Mouse (Mus musculus): ENCODE measurements around the gene Ccnd2. TPM values are rescaled to one million over a fixed set of nuclear protein-coding genes. Genes with fewer than 3 reads are reported as not detected.

The Ccnd2 gene
- total RNA-seq (2012; rRNA removed) = 62.3 and 67.3 TPM in 2 replicates
- polyA plus RNA-seq (2012; ENCODE audit: insufficient read depth in 1 of 2, insufficient read length in 2 of 2, low read depth in 1 of 2, low replicate concordance in 2 of 2, missing spikeins in 1 of 2) = 100 to 1,000 TPM; 198 to 407 TPM

GRCm38 (mm10) chr6:127152106-127152951, at the start of gene Ccnd2:
Gene Ccnd2 (minus strand): TSS chr6:127152193.
- TF ChIP-seq POLR2AphosphoS5 (IDR thresholded peaks at IDR 0.05; ENCODE audit: borderline replicate concordance, low read depth, low read length) (no peak), CHD1 (IDR thresholded peaks at IDR 0.05; ENCODE audit: low read depth, low read length) (no peak), CTCF (IDR thresholded peaks at IDR 0.05 in 2 of 3, conservative IDR thresholded peaks at IDR 0.05 in 1 of 3; ENCODE audit: control insufficient read depth in 1 of 3, insufficient read depth in 1 of 3, low read depth in 2 of 3, low read length in 3 of 3, poor library complexity in 1 of 3, severe bottlenecking in 1 of 3) (no peak), TCF12 (IDR thresholded peaks at IDR 0.05; ENCODE audit: low read depth, low read length) (no peak; the same call in none of the 2 replicates), ZNF384 (IDR thresholded peaks at IDR 0.05; ENCODE audit: low read depth, low read length) (peak; percentile 98), SMC3 (IDR thresholded peaks at IDR 0.05; ENCODE audit: low read depth, low read length) (no peak), E2F4 (IDR thresholded peaks at IDR 0.05; ENCODE audit: borderline replicate concordance, low read depth, low read length) (no peak), ZKSCAN1 (IDR thresholded peaks at IDR 0.05; ENCODE audit: low read depth, low read length) (no peak), CHD2 (IDR thresholded peaks at IDR 0.05; ENCODE audit: low read length) (peak; percentile 26; the same call in 1 of the 2 replicates), NRF1 (IDR thresholded peaks at IDR 0.05; ENCODE audit: insufficient read depth, low read depth, low read length, poor library complexity, severe bottlenecking) (peak; percentile 68), TBP (IDR thresholded peaks at IDR 0.05; ENCODE audit: low read depth, low read length) (0 out of 2 replicates have a peak, but pooled peaks have one; percentile 35), ZMIZ1 (IDR thresholded peaks at IDR 0.05; ENCODE audit: low read depth, low read length) (peak; percentile 76), MYC (IDR thresholded peaks at IDR 0.05; ENCODE audit: low read depth, low read length) (peak; percentile 76; the same call in 1 of the 2 replicates), MEF2A (IDR thresholded peaks at IDR 0.05; ENCODE audit: extremely low read depth, insufficient replicate concordance, low read depth, low read length, poor library complexity, severe bottlenecking) (no peak), MAZ (IDR thresholded peaks at IDR 0.05; ENCODE audit: low read depth, low read length) (peak; percentile 76), ELF1 (IDR thresholded peaks at IDR 0.05; ENCODE audit: low read depth, low read length) (peak; percentile 54; the same call in 1 of the 2 replicates), MYB (IDR thresholded peaks at IDR 0.05; ENCODE audit: low read depth, low read length) (no peak), MAX (IDR thresholded peaks at IDR 0.05; ENCODE audit: low read length) (peak; percentile 80), SIN3A (IDR thresholded peaks at IDR 0.05; ENCODE audit: low read length) (peak; percentile 51), BHLHE40 (IDR thresholded peaks at IDR 0.05; ENCODE audit: borderline replicate concordance, low read depth, low read length) (peak; percentile 95), MXI1 (IDR thresholded peaks at IDR 0.05; ENCODE audit: low read depth, low read length) (peak; percentile 82; the same call in 1 of the 2 replicates), POLR2A (IDR thresholded peaks at IDR 0.05; ENCODE audit: control insufficient read depth in 1 of 2, insufficient read depth in 1 of 2, low read depth in 1 of 2, low read length in 2 of 2, poor library complexity in 1 of 2) (peak in 1 of 2 experiments; percentile 70; a peak in 2 of 4 replicates), ZC3H11A (IDR thresholded peaks at IDR 0.05; ENCODE audit: low read depth, low read length) (no peak), EP300 (IDR thresholded peaks at IDR 0.05; ENCODE audit: low read depth in 1 of 2, low read length in 2 of 2) (peak in 1 of 2 experiments; percentile 47; a peak in 1 of 4 replicates), NELFE (IDR thresholded peaks at IDR 0.05; ENCODE audit: low read depth, low read length) (peak; percentile 61), POLR2AphosphoS2 (IDR thresholded peaks at IDR 0.05; ENCODE audit: low read length) (peak; percentile 60; the same call in 1 of the 2 replicates), USF2 (IDR thresholded peaks at IDR 0.05; ENCODE audit: borderline replicate concordance in 1 of 2, insufficient read depth in 1 of 2, low read depth in 1 of 2, low read length in 2 of 2) (no peak), UBTF (IDR thresholded peaks at IDR 0.05; ENCODE audit: borderline replicate concordance, insufficient read depth, low read depth, low read length) (0 out of 2 replicates have a peak, but pooled peaks have one; percentile 35), HCFC1 (IDR thresholded peaks at IDR 0.05; ENCODE audit: low read depth, low read length) (0 out of 2 replicates have a peak, but pooled peaks have one; percentile 27), ETS1 (IDR thresholded peaks at IDR 0.05; ENCODE audit: low read depth, low read length) (no peak), GATA1 (IDR thresholded peaks at IDR 0.05; ENCODE audit: low read depth, low read length) (peak; percentile 48; the same call in 1 of the 2 replicates)
- H3K27ac ChIP-seq (ENCODE audit: control insufficient read depth, low read depth, low read length) = peak within 1 kb of the TSS; percentile 98

More at GRCm38 (mm10) chr6:127152106-127152951, at the start of gene Ccnd2:
- H3K4me3 ChIP-seq (ENCODE audit: control insufficient read depth in 1 of 2, insufficient read depth in 1 of 2, low read depth in 2 of 2, low read length in 2 of 2) = peak within 1 kb of the TSS; percentile 71 to 80
- H3K79me2 ChIP-seq (ENCODE audit: control insufficient read depth, insufficient read depth, low read length, poor library complexity) = peaks cover 35% of the 10 kb centered on the region
- H3K4me1 ChIP-seq (ENCODE audit: control insufficient read depth in 1 of 2, insufficient read depth in 2 of 2, low read length in 2 of 2) = peaks cover 5 to 17% of the 10 kb centered on the region in 2 experiments
- peak within 1 kb of the TSS; percentile 93 for H3K9ac ChIP-seq (ENCODE audit: control insufficient read depth, low read depth, low read length, poor library complexity, severe bottlenecking)
- DNase-seq (ENCODE audit: low read depth, low spot score) = peak; percentile 95
- no peaks in the 10 kb centered on the region for H3K9me3 ChIP-seq (replicated peaks; ENCODE audit: insufficient read depth, low read length)
- H3K36me3 ChIP-seq (ENCODE audit: control insufficient read depth in 1 of 2, insufficient read depth in 2 of 2, low read length in 2 of 2) = peaks cover 2 to 9% of the 10 kb centered on the region in 2 experiments
- peaks cover 12 to 17% of the 10 kb centered on the region in 2 experiments for H3K27me3 ChIP-seq (ENCODE audit: control insufficient read depth in 1 of 2, insufficient read depth in 2 of 2, low read length in 2 of 2)

Data from MEL (cell line).